Mouse (Mus musculus) myocyte (in vitro differentiated cells): ENCODE results near the gene Zfp442. TPM values are rescaled to one million over a fixed set of nuclear protein-coding genes. Genes with fewer than 3 reads are reported as not detected.
"Not testable (repeated sequence)": the region's sequence is repeated elsewhere in the genome, so short reads cannot be mapped to it uniquely, and the experiment has no call there.

Experiments used
- H3K27me3 ChIP-seq: one replicate; pipeline ENCODE4 v1.6.1; 2011; ENCODE audit not compliant: control insufficient read depth, insufficient read depth, insufficient read length
- H3K36me3 ChIP-seq: one replicate; pipeline ENCODE4 v1.6.1; 2011; ENCODE audit not compliant: control insufficient read depth, insufficient read depth
- H3K4me2 ChIP-seq: one replicate; pipeline ENCODE4 v1.6.1; 2011; ENCODE audit warnings: low read depth, control low read depth
- H3K4me3 ChIP-seq: one replicate; pipeline ENCODE4 v1.5.1; 2011; ENCODE audit warnings: mild to moderate bottlenecking, control low read depth, moderate library complexity
- H3K79me2 ChIP-seq: one replicate; pipeline ENCODE4 v1.6.1; 2011; ENCODE audit not compliant: control insufficient read depth, insufficient read depth
- H3ac ChIP-seq: one replicate; pipeline ENCODE4 v1.6.1; 2011; ENCODE audit not compliant: control insufficient read depth, insufficient read length
- CEBPB ChIP-seq: IDR thresholded peaks from 2 replicates; pipeline ENCODE4 v1.6.1; 2011; ENCODE audit warnings: mild to moderate bottlenecking, moderate library complexity; ENCODE audit not compliant: poor library complexity, insufficient read depth, severe bottlenecking
- E2F4 ChIP-seq: IDR thresholded peaks from one replicate; pipeline ENCODE4 v1.6.1; 2011; ENCODE audit warnings: mild to moderate bottlenecking, control low read depth, moderate library complexity; ENCODE audit not compliant: insufficient read depth
- MAX ChIP-seq: IDR thresholded peaks from one replicate; pipeline ENCODE4 v1.6.1; 2011; ENCODE audit warnings: low read depth, mild to moderate bottlenecking, control low read depth
- MYOD1 ChIP-seq, 3 experiments: IDR thresholded peaks; one replicate each; pipeline ENCODE4 v1.6.1; 2011; ENCODE audit warnings: control low read depth in 2 of 3, low read depth in 2 of 3, mild to moderate bottlenecking in 2 of 3, moderate library complexity in 1 of 3; ENCODE audit not compliant: insufficient read length in 2 of 3, control insufficient read depth in 1 of 3
- MYOG ChIP-seq, 3 experiments: IDR thresholded peaks; one replicate each; pipeline ENCODE4 v1.6.1; 2011; ENCODE audit warnings: control low read depth in 2 of 3, low read depth in 2 of 3, mild to moderate bottlenecking in 2 of 3; ENCODE audit not compliant: insufficient read length in 2 of 3, control insufficient read depth in 1 of 3, insufficient read depth in 1 of 3
- POLR2A ChIP-seq: IDR thresholded peaks from one replicate; pipeline ENCODE4 v1.6.1; 2011; ENCODE audit warnings: low read depth, mild to moderate bottlenecking, control low read depth, moderate library complexity; ENCODE audit not compliant: insufficient read length
- POLR2AphosphoS2 ChIP-seq: IDR thresholded peaks from one replicate; pipeline ENCODE4 v1.6.1; 2011; ENCODE audit warnings: low read depth, control low read depth; ENCODE audit not compliant: insufficient read length
- REST ChIP-seq: IDR thresholded peaks from one replicate; pipeline ENCODE4 v1.6.1; 2011; ENCODE audit warnings: mild to moderate bottlenecking, control low read depth, moderate library complexity; ENCODE audit not compliant: insufficient read depth, insufficient read length
- SRF ChIP-seq: IDR thresholded peaks from one replicate; pipeline ENCODE4 v1.6.1; 2011; ENCODE audit warnings: low read depth; ENCODE audit not compliant: control insufficient read depth, insufficient read length
- TCF12 ChIP-seq: IDR thresholded peaks from one replicate; pipeline ENCODE4 v1.6.1; 2011; ENCODE audit warnings: mild to moderate bottlenecking, control low read depth; ENCODE audit not compliant: poor library complexity, insufficient read depth, severe bottlenecking
- TCF3 ChIP-seq: IDR thresholded peaks from one replicate; pipeline ENCODE4 v1.6.1; 2011; ENCODE audit warnings: low read depth, control low read depth; ENCODE audit not compliant: insufficient read length
- USF1 ChIP-seq: IDR thresholded peaks from one replicate; pipeline ENCODE4 v1.6.1; 2011; ENCODE audit warnings: low read depth, mild to moderate bottlenecking, control low read depth, moderate library complexity
- polyA plus RNA-seq: library from polyadenylated mRNA; unstranded; fragments of >200 nt; fragmentation: generic; extraction: Trizol; gene quantifications from one replicate; pipeline ENCODE4 v1.2.1, GENCODE M21; 2012; ENCODE audit warnings: missing spikeins

Gene Zfp442
- polyA plus RNA-seq, 1 experiment = 0.35 TPM

DNA sequence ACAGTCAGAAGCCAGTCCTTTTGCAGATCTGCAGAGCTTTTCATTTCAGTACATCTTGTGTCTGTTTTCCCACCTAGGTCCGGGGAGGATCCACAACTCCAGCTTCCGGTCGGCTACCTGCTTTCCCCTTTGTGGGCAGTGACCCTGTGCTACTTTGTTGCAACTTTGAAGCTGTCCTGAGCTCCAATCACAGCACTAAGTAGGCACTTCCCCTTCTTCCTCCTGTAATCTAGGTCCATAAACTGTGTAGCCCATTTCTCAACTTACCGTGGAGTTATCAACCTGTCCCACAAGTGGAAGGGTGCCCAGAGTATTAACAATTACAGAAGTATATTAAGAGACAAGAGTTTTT is 88.4 kb downstream of the Zfp442 start:
- Histone ChIP-seq H3K79me2 (no peaks in the 10 kb centered on the region), H3K4me2 (peak overlapping the region; percentile 45), H3K36me3 (no peaks in the 10 kb centered on the region), H3ac (no peak overlapping the region), H3K27me3 (no peaks in the 10 kb centered on the region), H3K4me3 (peak overlapping the region; percentile 31)
- TF ChIP-seq CEBPB (no peak), TCF3 (no peak), POLR2A (no peak), SRF (no peak), REST (no peak), MAX (no peak), MYOG (IDR thresholded peaks at IDR 0.05; ENCODE audit: control insufficient read depth in 1 of 3, insufficient read depth in 1 of 3, insufficient read length in 2 of 3, low read depth in 2 of 3) (no peak), POLR2AphosphoS2 (no peak), USF1 (no peak), MYOD1 (IDR thresholded peaks at IDR 0.05; ENCODE audit: control insufficient read depth in 1 of 3, insufficient read length in 2 of 3, low read depth in 2 of 3) (no peak), TCF12 (no peak), E2F4 (no peak)

- H3K36me3 ChIP-seq, H3K27me3 ChIP-seq, H3ac ChIP-seq, H3K79me2 ChIP-seq: not testable (repeated sequence)
- Histone ChIP-seq H3K4me3 (peak within 1 kb of the TSS; percentile 31), H3K4me2 (peak within 1 kb of the TSS; percentile 64)
- TF ChIP-seq CEBPB = 0 out of 2 replicates have a peak, but pooled peaks have one; percentile 2
Observed at GRCm38 (mm10) chr2:150362113-150362877, 89.0 kb downstream of the Zfp442 start, which contains the start of gene 3300002I08Rik. TSS of gene 3300002I08Rik (minus strand) at chr2:150362765.

Other genes with a start within 250 kb of the Zfp442 start
- 0.46 TPM for gene Zfp937, start 233.4 kb downstream of the Zfp442 start, polyA plus RNA-seq
- gene Gm21994, start 195.9 kb downstream of the Zfp442 start, polyA plus RNA-seq = 0.77 TPM
- gene Gm14124, start 194.0 kb downstream of the Zfp442 start, polyA plus RNA-seq = 0.02 TPM
- gene Gm10130, start 127.8 kb downstream of the Zfp442 start, polyA plus RNA-seq = not detected
- 1.1 TPM for gene 3300002I08Rik, start 88.7 kb downstream of the Zfp442 start, polyA plus RNA-seq
- gene Zfp345, start 33.6 kb upstream of the Zfp442 start, polyA plus RNA-seq = 0.25 TPM
- not detected for gene Cst7, start 118.9 kb upstream of the Zfp442 start, polyA plus RNA-seq
- gene Apmap, start 157.1 kb upstream of the Zfp442 start, polyA plus RNA-seq = 31.4 TPM
- gene Acss1, start 217.0 kb upstream of the Zfp442 start, polyA plus RNA-seq = not detected
- gene Vsx1, start 237.9 kb upstream of the Zfp442 start, polyA plus RNA-seq = not detected